Mouse (Mus musculus): ENCODE results near the gene Cuedc2. TPM values are rescaled to one million over a fixed set of nuclear protein-coding genes. Genes with fewer than 3 reads are reported as not detected.

Gene Cuedc2
- total and polyA plus RNA-seq, 3 experiments: 251 to 302 (median 297) TPM

DNA sequence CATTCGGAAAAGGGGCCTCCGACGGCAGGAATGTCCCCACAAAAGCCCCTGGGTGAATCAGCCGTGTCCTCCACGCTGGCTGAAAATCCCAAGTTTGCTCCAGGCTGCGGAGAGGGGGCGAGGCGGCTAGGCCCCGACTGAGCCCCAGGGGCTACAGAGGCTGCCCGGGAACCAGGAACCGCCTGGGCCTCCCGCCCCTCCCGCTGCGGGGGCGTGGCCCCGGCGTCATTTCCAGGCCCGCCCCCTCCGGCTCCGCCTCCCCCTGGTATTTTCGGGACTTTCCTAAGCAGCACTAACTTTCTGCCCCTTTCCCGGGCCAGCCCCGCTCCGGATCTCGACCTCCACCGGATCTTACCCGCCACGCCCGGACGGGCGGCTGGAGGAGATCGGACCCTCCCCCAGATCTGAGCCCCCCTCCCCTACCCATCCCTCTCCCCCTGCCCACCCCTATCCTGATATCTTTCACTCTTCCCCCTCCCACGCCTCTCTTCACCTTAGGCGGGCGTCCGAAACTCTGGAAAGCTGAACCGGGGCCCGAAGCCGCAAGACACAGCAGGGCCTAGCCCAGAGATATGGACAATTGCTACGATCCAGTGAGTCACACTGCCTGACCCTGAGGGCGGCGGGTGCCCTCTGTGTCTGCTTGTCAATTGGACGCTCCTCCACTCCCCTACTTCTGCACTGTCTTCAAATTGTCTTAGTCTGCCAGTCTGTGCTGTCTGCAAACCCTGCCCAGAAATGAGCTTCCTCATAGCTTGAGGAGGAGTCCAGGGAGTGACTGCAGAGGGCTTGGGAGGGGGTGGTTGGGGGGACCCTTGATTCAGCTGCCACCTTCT lies 32.9 kb downstream of the Cuedc2 start:
- Histone ChIP-seq H3K4me3 (ENCODE audit: control insufficient read depth in 1 of 2, insufficient read depth in 1 of 2, low read depth in 2 of 2, low read length in 2 of 2) (peak overlapping the region; percentile 77 to 82), H3K79me2 (ENCODE audit: control insufficient read depth, insufficient read depth, low read length, poor library complexity) (peaks cover 3% of the 10 kb centered on the region; the same call in 1 of the 2 replicates), H3K9ac (ENCODE audit: control insufficient read depth, low read depth, low read length, poor library complexity, severe bottlenecking) (peak overlapping the region; percentile 92), H3K36me3 (ENCODE audit: control insufficient read depth in 1 of 2, insufficient read depth in 2 of 2, low read length in 2 of 2) (peaks cover 0 to 14% of the 10 kb centered on the region in 2 experiments; a peak in 2 of 4 replicates), H3K4me1 (ENCODE audit: control insufficient read depth in 1 of 2, insufficient read depth in 2 of 2, low read length in 2 of 2) (peaks cover 6 to 20% of the 10 kb centered on the region in 2 experiments), H3K9me3 (replicated peaks; ENCODE audit: insufficient read depth, low read length) (no peaks in the 10 kb centered on the region), H3K27me3 (ENCODE audit: control insufficient read depth in 1 of 2, insufficient read depth in 2 of 2, low read length in 2 of 2) (no peaks in the 10 kb centered on the region), H3K27ac (ENCODE audit: control insufficient read depth, low read depth, low read length) (peak overlapping the region; percentile 80)
- DNase-seq (ENCODE audit: low read depth, low spot score): peak; percentile 96
- TF ChIP-seq JUND (IDR thresholded peaks at IDR 0.05; ENCODE audit: low read depth, low read length): no peak
- TF ChIP-seq TBP (IDR thresholded peaks at IDR 0.05; ENCODE audit: low read depth, low read length): 0 out of 2 replicates have a peak, but pooled peaks have one; percentile 59
- peak; percentile 91 for TF ChIP-seq ELF1 (IDR thresholded peaks at IDR 0.05; ENCODE audit: low read depth, low read length)
- TF ChIP-seq ZMIZ1 (IDR thresholded peaks at IDR 0.05; ENCODE audit: low read depth, low read length): peak; percentile 95
- TF ChIP-seq CHD2 (IDR thresholded peaks at IDR 0.05; ENCODE audit: low read length): no peak
- TF ChIP-seq POLR2AphosphoS2 (IDR thresholded peaks at IDR 0.05; ENCODE audit: low read length): peak; percentile 65; the same call in 1 of the 2 replicates
- no peak for TF ChIP-seq GATA1 (IDR thresholded peaks at IDR 0.05; ENCODE audit: low read depth, low read length)
- TF ChIP-seq EP300 (IDR thresholded peaks at IDR 0.05; ENCODE audit: low read depth in 1 of 2, low read length in 2 of 2): peak in 1 of 2 experiments; percentile 16; a peak in 2 of 4 replicates
- peak; percentile 80 for TF ChIP-seq SIN3A (IDR thresholded peaks at IDR 0.05; ENCODE audit: low read length)
- 0 out of 2 replicates have a peak, but pooled peaks have one; percentile 59 for TF ChIP-seq MXI1 (IDR thresholded peaks at IDR 0.05; ENCODE audit: low read depth, low read length)
- TF ChIP-seq NRF1 (IDR thresholded peaks at IDR 0.05; ENCODE audit: insufficient read depth, low read depth, low read length, poor library complexity, severe bottlenecking): peak; percentile 39; the same call in 1 of the 2 replicates
- TF ChIP-seq CTCF (IDR thresholded peaks at IDR 0.05 in 2 of 3, conservative IDR thresholded peaks at IDR 0.05 in 1 of 3; ENCODE audit: control insufficient read depth in 1 of 3, insufficient read depth in 1 of 3, low read depth in 2 of 3, low read length in 3 of 3, poor library complexity in 1 of 3, severe bottlenecking in 1 of 3): no peak
- TF ChIP-seq POLR2A (IDR thresholded peaks at IDR 0.05; ENCODE audit: control insufficient read depth in 1 of 2, insufficient read depth in 1 of 2, low read depth in 1 of 2, low read length in 2 of 2, poor library complexity in 1 of 2): peak; percentile 96
- 0 out of 2 replicates have a peak, but pooled peaks have one; percentile 46 for TF ChIP-seq UBTF (IDR thresholded peaks at IDR 0.05; ENCODE audit: borderline replicate concordance, insufficient read depth, low read depth, low read length)
- no peak for TF ChIP-seq GABPA (IDR thresholded peaks at IDR 0.05; ENCODE audit: low read depth, low read length)
- TF ChIP-seq MAFK (IDR thresholded peaks at IDR 0.05; ENCODE audit: borderline replicate concordance, low read depth, low read length): no peak
- TF ChIP-seq MAX (IDR thresholded peaks at IDR 0.05; ENCODE audit: low read length): no peak
- TF ChIP-seq MAZ (IDR thresholded peaks at IDR 0.05; ENCODE audit: low read depth, low read length): peak; percentile 100
- TF ChIP-seq TAL1 (IDR thresholded peaks at IDR 0.05; ENCODE audit: low read length): no peak
- peak; percentile 21; the same call in 1 of the 2 replicates for TF ChIP-seq ETS1 (IDR thresholded peaks at IDR 0.05; ENCODE audit: low read depth, low read length)
- no peak for TF ChIP-seq MYB (IDR thresholded peaks at IDR 0.05; ENCODE audit: low read depth, low read length)
- TF ChIP-seq SMC3 (IDR thresholded peaks at IDR 0.05; ENCODE audit: low read depth, low read length): 0 out of 2 replicates have a peak, but pooled peaks have one; percentile 9
- peak; percentile 56 for TF ChIP-seq TCF12 (IDR thresholded peaks at IDR 0.05; ENCODE audit: low read depth, low read length)
- peak; percentile 93 for TF ChIP-seq NELFE (IDR thresholded peaks at IDR 0.05; ENCODE audit: low read depth, low read length)
- TF ChIP-seq KAT2A (conservative IDR thresholded peaks at IDR 0.05; ENCODE audit: low read depth, low read length): no peak; the same call in 1 of the 2 replicates
- no peak for TF ChIP-seq ZKSCAN1 (IDR thresholded peaks at IDR 0.05; ENCODE audit: low read depth, low read length)
- no peak for TF ChIP-seq BHLHE40 (IDR thresholded peaks at IDR 0.05; ENCODE audit: borderline replicate concordance, low read depth, low read length)
- no peak for TF ChIP-seq RCOR1 (IDR thresholded peaks at IDR 0.05; ENCODE audit: low read depth, low read length)
- TF ChIP-seq USF1 (IDR thresholded peaks at IDR 0.05; ENCODE audit: low read depth, low read length): 0 out of 2 replicates have a peak, but pooled peaks have one; percentile 14
- peak; percentile 81 for TF ChIP-seq HCFC1 (IDR thresholded peaks at IDR 0.05; ENCODE audit: low read depth, low read length)
- no peak for TF ChIP-seq ZC3H11A (IDR thresholded peaks at IDR 0.05; ENCODE audit: low read depth, low read length)
- no peak for TF ChIP-seq MYC (IDR thresholded peaks at IDR 0.05; ENCODE audit: low read depth, low read length)
- TF ChIP-seq RAD21 (IDR thresholded peaks at IDR 0.05; ENCODE audit: low read depth, low read length): no peak

Data from MEL (cell line).